Mouse (Mus musculus): ENCODE measurements around the gene Mrpl36. TPM values are rescaled to one million over a fixed set of nuclear protein-coding genes. Genes with fewer than 3 reads are reported as not detected.

Mrpl36 gene
- total and polyA plus RNA-seq, 3 experiments: 140 to 147 TPM; not detected in 1

- Histone ChIP-seq H3K4me1 (ENCODE audit: control insufficient read depth in 1 of 2, insufficient read depth in 2 of 2, low read length in 2 of 2) (no peaks in the 10 kb centered on the region), H3K9ac (ENCODE audit: control insufficient read depth, low read depth, low read length, poor library complexity, severe bottlenecking) (no peak overlapping the region), H3K36me3 (ENCODE audit: control insufficient read depth in 1 of 2, insufficient read depth in 2 of 2, low read length in 2 of 2) (no peaks in the 10 kb centered on the region), H3K27me3 (ENCODE audit: control insufficient read depth in 1 of 2, insufficient read depth in 2 of 2, low read length in 2 of 2) (no peaks in the 10 kb centered on the region), H3K9me3 (replicated peaks; ENCODE audit: insufficient read depth, low read length) (no peaks in the 10 kb centered on the region), H3K4me3 (ENCODE audit: control insufficient read depth in 1 of 2, insufficient read depth in 1 of 2, low read depth in 2 of 2, low read length in 2 of 2) (no peak overlapping the region), H3K27ac (ENCODE audit: control insufficient read depth, low read depth, low read length) (no peak overlapping the region), H3K79me2 (ENCODE audit: control insufficient read depth, insufficient read depth, low read length, poor library complexity) (no peaks in the 10 kb centered on the region)
- no peak for DNase-seq (ENCODE audit: low read depth, low spot score)
- TF ChIP-seq POLR2AphosphoS5 (IDR thresholded peaks at IDR 0.05; ENCODE audit: borderline replicate concordance, low read depth, low read length) (no peak), ZNF384 (IDR thresholded peaks at IDR 0.05; ENCODE audit: low read depth, low read length) (no peak), TAL1 (IDR thresholded peaks at IDR 0.05; ENCODE audit: low read length) (no peak), ZKSCAN1 (IDR thresholded peaks at IDR 0.05; ENCODE audit: low read depth, low read length) (no peak), MYC (IDR thresholded peaks at IDR 0.05; ENCODE audit: low read depth, low read length) (no peak), SIN3A (IDR thresholded peaks at IDR 0.05; ENCODE audit: low read length) (no peak), CHD2 (IDR thresholded peaks at IDR 0.05; ENCODE audit: low read length) (no peak), HCFC1 (IDR thresholded peaks at IDR 0.05; ENCODE audit: low read depth, low read length) (no peak), E2F4 (IDR thresholded peaks at IDR 0.05; ENCODE audit: borderline replicate concordance, low read depth, low read length) (no peak), POLR2A (IDR thresholded peaks at IDR 0.05; ENCODE audit: control insufficient read depth in 1 of 2, insufficient read depth in 1 of 2, low read depth in 1 of 2, low read length in 2 of 2, poor library complexity in 1 of 2) (no peak), MAFK (IDR thresholded peaks at IDR 0.05; ENCODE audit: borderline replicate concordance, low read depth, low read length) (no peak), MYB (IDR thresholded peaks at IDR 0.05; ENCODE audit: low read depth, low read length) (no peak), KAT2A (conservative IDR thresholded peaks at IDR 0.05; ENCODE audit: low read depth, low read length) (no peak), ZC3H11A (IDR thresholded peaks at IDR 0.05; ENCODE audit: low read depth, low read length) (no peak), POLR2AphosphoS2 (IDR thresholded peaks at IDR 0.05; ENCODE audit: low read length) (no peak), MXI1 (IDR thresholded peaks at IDR 0.05; ENCODE audit: low read depth, low read length) (no peak), TCF12 (IDR thresholded peaks at IDR 0.05; ENCODE audit: low read depth, low read length) (no peak), UBTF (IDR thresholded peaks at IDR 0.05; ENCODE audit: borderline replicate concordance, insufficient read depth, low read depth, low read length) (no peak), ETS1 (IDR thresholded peaks at IDR 0.05; ENCODE audit: low read depth, low read length) (no peak), RAD21 (IDR thresholded peaks at IDR 0.05; ENCODE audit: low read depth, low read length) (no peak)
Observed at GRCm38 (mm10) chr13:73283534-73283933, 44.8 kb upstream of the Mrpl36 start.

DNA sequence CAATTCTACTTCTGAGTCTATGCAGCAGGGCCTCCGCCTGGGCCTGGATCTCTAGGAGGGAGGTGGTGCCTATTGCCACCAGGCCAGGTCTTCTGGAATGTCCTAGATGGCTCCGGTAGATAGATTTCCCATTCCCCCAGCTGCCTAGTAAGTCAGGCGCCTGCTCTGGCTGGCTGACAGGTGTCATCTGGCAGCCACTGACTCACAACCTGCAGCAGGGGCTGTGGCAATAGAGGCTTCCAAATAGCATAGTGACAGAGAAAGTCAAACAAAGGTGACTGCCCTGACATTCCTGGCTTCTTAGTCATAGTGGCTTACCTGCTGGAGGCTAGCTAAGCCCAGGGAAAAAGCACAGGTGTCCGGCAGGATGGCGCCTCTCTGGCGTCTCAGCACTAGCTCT is 38.1 kb upstream of the Mrpl36 start:
- Histone ChIP-seq H3K36me3 (ENCODE audit: control insufficient read depth in 1 of 2, insufficient read depth in 2 of 2, low read length in 2 of 2) (no peaks in the 10 kb centered on the region), H3K9me3 (replicated peaks; ENCODE audit: insufficient read depth, low read length) (no peaks in the 10 kb centered on the region), H3K27ac (ENCODE audit: control insufficient read depth, low read depth, low read length) (no peak overlapping the region), H3K9ac (ENCODE audit: control insufficient read depth, low read depth, low read length, poor library complexity, severe bottlenecking) (no peak overlapping the region), H3K27me3 (ENCODE audit: control insufficient read depth in 1 of 2, insufficient read depth in 2 of 2, low read length in 2 of 2) (no peaks in the 10 kb centered on the region), H3K79me2 (ENCODE audit: control insufficient read depth, insufficient read depth, low read length, poor library complexity) (no peaks in the 10 kb centered on the region), H3K4me3 (ENCODE audit: control insufficient read depth in 1 of 2, insufficient read depth in 1 of 2, low read depth in 2 of 2, low read length in 2 of 2) (no peak overlapping the region), H3K4me1 (ENCODE audit: control insufficient read depth in 1 of 2, insufficient read depth in 2 of 2, low read length in 2 of 2) (no peaks in the 10 kb centered on the region)
- no peak for TF ChIP-seq MXI1 (IDR thresholded peaks at IDR 0.05; ENCODE audit: low read depth, low read length)
- TF ChIP-seq MAZ (IDR thresholded peaks at IDR 0.05; ENCODE audit: low read depth, low read length): no peak
- TF ChIP-seq EP300 (IDR thresholded peaks at IDR 0.05; ENCODE audit: low read depth in 1 of 2, low read length in 2 of 2): no peak
- no peak for DNase-seq (ENCODE audit: low read depth, low spot score)
